Mouse (Mus musculus): ENCODE data around the gene Agbl2.

- TF ChIP-seq GATA1 (IDR thresholded peaks at IDR 0.05; ENCODE audit: low read length) (no peak), TAL1 (IDR thresholded peaks at IDR 0.05; ENCODE audit: low read length) (no peak)
Measured at GRCm38 (mm10) chr2:90866524-90866923, 84.0 kb downstream of the Agbl2 start.
